Mouse (Mus musculus): ENCODE measurements around the gene Lrrc59.
A peak's percentile ranks its signal among the peaks of the same experiment; 100 is the strongest.
"Not testable (repeated sequence)": the region's sequence is repeated elsewhere in the genome, so short reads cannot be mapped to it uniquely, and the experiment has no call there.

The Lrrc59 gene

DNA sequence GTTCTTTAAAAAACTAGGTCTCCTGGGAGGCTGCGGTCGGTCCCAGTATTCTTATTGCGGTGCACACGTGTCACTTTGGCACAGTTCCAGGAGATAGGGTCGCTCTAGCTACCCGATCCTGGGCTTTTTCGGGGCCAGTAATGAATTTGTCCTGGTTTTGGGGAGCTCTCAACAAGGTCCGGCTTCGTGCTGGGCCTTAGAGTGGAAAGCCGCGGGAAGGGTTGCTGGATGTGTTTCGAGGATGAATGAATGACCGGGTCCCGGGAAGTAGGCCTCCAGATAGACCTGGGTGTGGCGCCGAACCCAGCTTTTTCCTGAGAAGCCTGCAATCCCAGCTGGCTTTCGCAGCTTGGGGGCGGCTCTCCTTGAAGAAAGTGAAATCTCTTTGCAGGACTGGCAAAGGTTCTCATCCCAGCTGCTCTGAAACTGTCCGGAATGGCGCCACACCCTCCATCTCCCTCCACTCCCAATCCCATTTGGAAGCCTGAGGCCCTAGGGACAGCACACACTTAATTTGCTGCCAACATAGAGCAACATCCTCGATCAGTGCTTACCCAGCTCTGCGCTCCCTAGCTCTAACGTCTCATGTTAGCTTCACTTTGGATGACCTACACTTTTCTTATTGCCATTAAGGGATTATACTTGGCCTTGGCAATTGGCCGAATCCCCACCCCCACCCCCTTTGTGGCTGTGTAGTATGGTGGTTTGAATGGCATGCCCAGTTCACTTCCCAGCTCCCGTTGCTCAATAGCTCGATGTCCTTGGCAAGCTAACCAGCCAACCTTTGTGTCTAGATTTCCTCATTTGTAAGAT, 838 bp downstream of the Lrrc59 start:
- peak; percentile 22 for DNase-seq (ENCODE audit: low read depth, low spot score)

GRCm38 (mm10) chr11:94631969-94632368, 2.4 kb downstream of the Lrrc59 start:
- DNase-seq (ENCODE audit: low read depth, low spot score): no peak

GRCm38 (mm10) chr11:94632988-94633387, 3.4 kb downstream of the Lrrc59 start:
- no peak for DNase-seq (ENCODE audit: low read depth, low spot score)

DNA sequence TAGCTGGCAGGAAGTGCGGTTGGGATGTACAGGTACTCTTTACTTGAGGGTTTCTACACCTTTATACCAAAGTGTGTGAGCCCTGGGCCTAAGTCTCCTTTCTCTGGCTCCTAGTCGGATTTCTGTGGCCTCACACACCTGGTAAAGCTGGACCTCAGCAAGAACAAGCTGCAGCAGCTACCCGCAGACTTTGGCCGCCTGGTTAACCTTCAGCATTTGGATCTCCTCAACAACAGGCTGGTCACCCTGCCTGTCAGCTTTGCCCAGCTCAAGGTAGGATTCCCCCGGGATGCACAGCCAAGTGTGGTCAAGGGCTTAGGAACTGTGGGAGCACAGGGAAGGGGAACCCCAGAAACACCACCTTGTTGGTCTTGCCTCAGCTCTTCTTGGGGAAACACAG, 4.9 kb downstream of the Lrrc59 start:
- DNase-seq (ENCODE audit: low read depth, low spot score): no peak

GRCm38 (mm10) chr11:94644461-94645219, 15.1 kb downstream of the Lrrc59 start:
- peak; percentile 70 for DNase-seq (ENCODE audit: low read depth, low spot score)

- DNase-seq (ENCODE audit: low read depth, low spot score): no peak
Observed at GRCm38 (mm10) chr11:94646457-94646856, 16.9 kb downstream of the Lrrc59 start.

- DNase-seq (ENCODE audit: low read depth, low spot score): not testable (repeated sequence)
Observed at GRCm38 (mm10) chr11:94651241-94651640, 21.7 kb downstream of the Lrrc59 start.

DNA sequence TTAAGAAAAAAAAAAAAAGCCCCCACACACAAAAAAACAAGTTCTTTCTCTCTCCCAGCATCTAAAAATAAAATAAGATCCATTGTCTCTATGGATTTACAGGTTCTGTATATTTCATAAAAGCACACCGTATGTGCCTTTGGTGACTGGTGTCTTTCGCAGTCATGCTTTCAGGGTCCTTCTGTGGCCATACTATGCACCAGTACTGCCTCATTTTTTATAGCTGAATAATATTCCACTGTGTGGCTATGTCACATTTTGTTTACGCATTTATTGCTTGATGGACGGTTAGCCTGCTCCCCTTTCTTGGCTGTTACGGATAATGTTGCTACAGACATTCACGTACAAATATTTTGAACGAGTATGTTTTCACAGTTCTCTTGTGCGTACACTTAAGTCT, 23.4 kb downstream of the Lrrc59 start:
- DNase-seq (ENCODE audit: low read depth, low spot score): no peak

DNA sequence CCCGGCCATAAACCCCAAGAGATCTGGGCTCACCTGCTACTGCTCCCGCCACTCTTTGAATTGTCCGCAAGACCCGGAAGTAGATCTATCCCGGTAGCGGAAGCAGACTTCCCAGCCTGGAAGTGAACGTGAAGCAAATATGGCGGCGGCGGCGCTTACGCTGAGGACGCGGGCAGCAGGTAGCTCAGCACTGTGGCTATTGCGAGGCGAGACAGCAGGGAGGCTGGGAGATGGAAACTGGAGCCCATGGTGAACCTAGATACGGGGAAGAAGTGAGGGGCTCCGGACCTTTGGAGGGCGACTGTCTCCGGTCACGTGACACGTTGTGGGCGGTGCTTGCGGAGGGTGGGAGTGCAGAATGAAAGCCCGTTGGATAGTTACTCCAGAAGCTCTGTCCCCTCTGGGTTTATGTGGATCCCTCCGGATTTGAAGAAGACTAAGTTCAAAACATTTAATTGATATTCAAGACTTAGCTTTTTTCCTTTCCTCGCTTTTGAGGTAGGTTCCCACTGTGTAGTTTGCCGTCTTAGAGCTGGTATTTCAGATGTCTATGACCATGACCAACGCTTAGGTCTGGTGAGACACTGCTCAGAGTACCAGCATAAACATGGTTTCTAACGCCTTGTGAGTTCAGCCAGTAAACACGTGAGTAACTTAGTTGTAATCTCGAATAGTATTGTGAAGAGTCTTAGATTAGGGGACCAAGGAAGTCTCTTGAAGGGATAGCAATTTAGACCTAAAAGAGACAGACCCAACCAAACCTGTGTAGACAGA, 24.3 kb downstream of the Lrrc59 start, which contains the start of the genes Mrpl27 and Eme1:
Gene Mrpl27 (plus strand): TSS at position 105 of the 774 bp plus-strand sequence.
Gene Eme1 (minus strand): TSS at position 302 of the 774 bp plus-strand sequence.
- DNase-seq (ENCODE audit: low read depth, low spot score): peak; percentile 90

GRCm38 (mm10) chr11:94661344-94661743, 31.8 kb downstream of the Lrrc59 start:
- DNase-seq (ENCODE audit: low read depth, low spot score): no peak

DNA sequence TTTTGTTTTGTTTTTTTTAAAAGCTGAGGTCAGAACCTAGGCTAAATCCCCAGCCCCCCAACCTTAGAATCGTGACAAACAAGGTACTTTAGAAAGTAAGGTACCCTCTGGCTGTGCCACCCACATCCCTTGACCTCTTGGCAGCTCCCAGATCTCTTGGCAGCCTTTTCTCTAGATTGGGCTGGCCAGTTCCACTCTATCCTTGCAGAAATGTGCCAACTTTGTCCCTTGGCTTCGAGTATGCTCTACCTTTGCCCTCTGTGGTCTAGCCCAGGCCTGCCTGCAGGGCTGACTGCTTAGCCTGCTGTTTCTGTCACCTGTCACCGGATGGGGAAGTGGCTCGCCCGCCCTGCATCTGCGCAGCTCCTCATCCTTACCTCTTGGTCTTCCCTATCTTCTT, 35.7 kb downstream of the Lrrc59 start:
- DNase-seq (ENCODE audit: low read depth, low spot score): no peak

GRCm38 (mm10) chr11:94674984-94675383, 45.4 kb downstream of the Lrrc59 start:
- peak; percentile 63 for DNase-seq (ENCODE audit: low read depth, low spot score)

GRCm38 (mm10) chr11:94675446-94675845, 45.9 kb downstream of the Lrrc59 start:
- DNase-seq (ENCODE audit: low read depth, low spot score): peak; percentile 45

- no peak for DNase-seq (ENCODE audit: low read depth, low spot score)
Observed at GRCm38 (mm10) chr11:94676308-94676707, 46.7 kb downstream of the Lrrc59 start.

DNA sequence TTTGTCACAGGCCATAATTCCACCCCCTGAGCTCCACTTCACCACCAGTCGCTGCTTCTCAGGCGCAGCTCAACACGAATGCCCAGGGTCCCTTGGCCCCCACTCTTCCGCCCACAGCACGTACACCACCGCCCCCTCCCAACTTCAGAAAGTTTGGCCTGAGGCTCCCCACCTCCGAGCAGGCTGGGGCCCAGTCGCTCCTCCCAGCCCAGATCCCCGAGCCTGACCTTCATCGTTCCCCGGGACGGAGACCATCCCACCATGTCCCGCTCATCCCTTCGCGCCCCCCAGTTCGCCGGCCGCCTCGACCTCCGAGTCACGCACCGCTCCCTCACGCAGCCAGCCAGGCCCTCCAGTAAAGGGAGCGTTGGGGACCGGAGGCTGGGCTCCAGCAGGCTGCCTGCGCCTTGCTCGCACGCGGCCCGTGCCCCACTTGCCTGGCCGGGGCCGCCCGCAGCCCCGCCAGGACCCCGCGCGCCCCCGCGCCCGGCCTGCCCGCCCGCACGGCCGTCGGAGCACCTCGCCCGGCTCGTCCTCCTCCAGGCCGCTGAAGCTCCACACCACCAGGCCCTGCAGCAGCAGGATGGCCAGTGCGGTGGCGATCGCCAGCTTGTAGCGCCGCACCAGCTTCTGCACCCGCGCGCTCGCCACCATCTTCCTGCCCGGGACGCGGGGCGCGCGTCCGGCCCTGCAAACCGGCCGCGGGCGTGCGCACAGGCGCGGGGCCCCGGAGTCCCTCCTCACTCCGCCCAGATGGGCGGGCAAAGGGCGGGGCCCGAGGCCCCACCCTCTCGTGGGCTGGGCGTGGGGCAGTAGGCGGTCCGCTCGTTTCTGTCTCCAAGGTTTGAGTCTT, 47.4 kb downstream of the Lrrc59 start, which contains the start of gene Xylt2:
Gene Xylt2 (minus strand): TSS at position 762 of the 853 bp plus-strand sequence.
- DNase-seq (ENCODE audit: low read depth, low spot score): peak; percentile 95

- peak; percentile 68 for DNase-seq (ENCODE audit: low read depth, low spot score)
Observed at GRCm38 (mm10) chr11:94677607-94678145, 48.1 kb downstream of the Lrrc59 start.

DNA sequence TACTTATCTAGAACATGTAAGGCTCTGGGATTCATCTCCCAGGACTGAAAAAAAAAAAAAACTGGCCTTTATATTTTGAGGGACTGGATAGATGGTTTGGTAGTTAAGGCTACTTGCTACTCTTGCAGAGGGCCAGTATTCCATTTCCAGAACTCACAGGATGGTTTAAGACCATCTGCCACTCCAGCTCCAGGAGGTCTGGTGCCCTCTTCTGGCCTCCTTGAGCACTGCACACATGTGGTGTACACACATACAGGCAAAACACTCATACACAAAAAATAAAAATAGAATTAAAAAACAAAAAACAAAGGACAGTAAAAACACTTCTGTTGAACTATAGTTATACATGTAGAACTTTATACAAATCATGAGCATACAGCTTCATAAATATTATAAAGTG, 51.1 kb downstream of the Lrrc59 start:
- no peak for DNase-seq (ENCODE audit: low read depth, low spot score)

DNA sequence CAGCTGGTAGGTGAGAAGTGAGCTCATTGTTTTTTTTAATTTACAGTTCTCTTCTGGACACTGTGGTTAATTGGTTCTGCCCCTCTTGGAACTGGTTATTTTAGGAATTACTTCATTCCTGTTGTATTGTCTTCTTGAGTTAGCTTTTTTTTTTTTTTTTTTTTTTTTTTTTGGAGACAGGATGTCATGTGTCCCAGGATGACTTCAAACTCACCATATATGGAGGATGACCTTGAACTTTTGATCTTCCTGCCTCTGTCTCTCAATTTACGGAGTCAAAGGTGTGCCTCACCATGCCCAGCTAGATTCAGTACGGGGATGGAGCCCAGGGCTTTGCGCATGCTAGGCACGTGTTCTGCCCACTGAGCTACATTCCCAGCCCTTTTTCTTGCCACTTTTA, 52.1 kb downstream of the Lrrc59 start:
- no peak for DNase-seq (ENCODE audit: low read depth, low spot score)

DNA sequence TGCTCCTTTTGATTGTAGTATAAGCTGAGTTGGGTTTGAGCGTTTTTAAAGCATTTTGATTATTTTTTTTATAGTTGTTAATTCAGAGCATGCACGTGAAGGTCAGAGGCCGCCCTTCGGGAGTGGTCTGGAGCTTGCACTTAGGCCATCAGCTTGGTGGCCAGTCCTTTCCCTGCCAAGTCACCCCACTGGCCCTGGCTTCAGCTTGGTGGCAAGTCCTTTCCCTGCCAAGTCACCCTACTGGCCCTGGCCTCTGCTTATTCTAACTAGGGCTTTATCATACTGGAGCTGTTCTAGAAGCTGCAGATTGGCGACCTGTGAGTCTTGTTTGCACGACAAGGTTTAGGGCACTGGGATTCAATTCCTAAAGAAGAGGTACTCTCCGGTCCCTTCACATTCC, 52.9 kb downstream of the Lrrc59 start:
- no peak for DNase-seq (ENCODE audit: low read depth, low spot score)

- no peak for DNase-seq (ENCODE audit: low read depth, low spot score)
Observed at GRCm38 (mm10) chr11:94687178-94687577, 57.6 kb downstream of the Lrrc59 start.

DNA sequence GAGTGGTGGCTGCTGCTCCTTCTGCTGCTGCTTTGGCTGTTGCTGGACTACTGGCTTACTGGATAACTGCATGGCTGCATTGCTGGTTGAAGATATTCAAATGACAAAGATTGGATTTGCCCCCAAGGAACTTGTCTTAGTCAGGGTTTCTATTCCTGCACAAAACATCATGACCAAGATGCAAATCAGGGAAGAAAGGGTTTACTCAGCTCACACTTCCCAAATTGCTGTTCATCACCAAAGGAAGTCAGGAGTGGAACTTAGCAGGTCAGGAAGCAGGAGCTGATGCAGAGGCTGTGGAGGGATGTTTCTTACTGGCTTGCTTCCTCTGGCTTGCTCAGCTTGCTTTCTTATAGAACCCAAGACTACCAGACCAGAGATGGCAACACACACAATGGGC, 62.9 kb downstream of the Lrrc59 start:
- not testable (repeated sequence) for DNase-seq (ENCODE audit: low read depth, low spot score)
